Mouse (Mus musculus) heart, postnatal 4 days (tissue): Measurements from ENCODE around the gene Epop. TPM values are rescaled to one million over a fixed set of nuclear protein-coding genes. Genes with fewer than 3 reads are reported as not detected.
"Not testable (repeated sequence)": the region's sequence is repeated elsewhere in the genome, so short reads cannot be mapped to it uniquely, and the experiment has no call there.

Experiments used
- DNase-seq: peaks from one replicate; pipeline ENCODE4 v3.0.0; 2021
- total RNA-seq, 2 experiments: library from RNA; stranded (reverse); gene quantifications; 2 replicates each; pipeline ENCODE4 v1.2.3; 2021

Gene Epop
- total RNA-seq, 2 experiments from 2014 or later, result 1.4 TPM

DNA sequence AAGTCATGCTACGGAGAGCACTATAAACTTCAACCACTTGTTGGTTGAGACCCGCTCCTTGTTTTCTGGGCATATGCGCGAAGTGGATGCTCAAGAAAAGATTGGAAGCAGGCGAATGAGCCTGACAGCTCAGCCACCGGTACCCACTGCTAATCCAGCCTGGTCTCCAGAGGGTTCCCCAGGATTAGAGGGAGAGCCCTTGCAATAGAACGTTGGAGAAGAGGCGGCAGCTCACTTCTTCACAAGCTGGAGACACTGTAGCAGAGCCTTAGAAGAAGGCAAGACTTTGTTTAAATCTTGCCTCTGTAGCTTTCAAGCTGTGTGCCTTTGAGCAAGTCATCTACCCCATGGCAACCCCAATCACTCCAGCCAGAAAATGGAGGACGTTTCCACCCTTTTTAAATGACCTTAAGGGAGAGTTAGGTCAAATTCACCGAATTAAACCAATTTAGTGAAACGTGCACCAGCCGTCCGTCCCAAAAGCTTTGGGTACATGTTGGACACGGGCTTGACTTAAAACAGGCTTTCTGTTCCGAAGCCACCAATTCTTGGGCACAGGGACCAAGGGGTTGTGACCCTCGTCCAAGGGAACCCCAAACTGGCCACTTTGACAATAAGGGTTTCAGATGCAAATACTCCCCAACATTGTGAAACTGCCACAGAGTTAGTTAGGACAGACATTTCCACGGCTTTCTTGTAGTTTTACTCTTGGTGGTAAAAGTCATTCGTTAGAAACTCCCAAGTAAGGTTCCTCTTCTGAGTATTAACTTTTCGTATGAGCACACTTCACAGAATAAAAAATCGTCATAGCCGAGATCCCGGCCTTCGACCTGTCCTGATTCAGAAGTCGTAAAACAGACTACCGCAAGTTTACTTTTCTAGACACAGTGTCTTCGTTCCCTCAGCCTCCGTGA, 31.5 kb upstream of the Epop start:
- no peak for DNase-seq

DNA sequence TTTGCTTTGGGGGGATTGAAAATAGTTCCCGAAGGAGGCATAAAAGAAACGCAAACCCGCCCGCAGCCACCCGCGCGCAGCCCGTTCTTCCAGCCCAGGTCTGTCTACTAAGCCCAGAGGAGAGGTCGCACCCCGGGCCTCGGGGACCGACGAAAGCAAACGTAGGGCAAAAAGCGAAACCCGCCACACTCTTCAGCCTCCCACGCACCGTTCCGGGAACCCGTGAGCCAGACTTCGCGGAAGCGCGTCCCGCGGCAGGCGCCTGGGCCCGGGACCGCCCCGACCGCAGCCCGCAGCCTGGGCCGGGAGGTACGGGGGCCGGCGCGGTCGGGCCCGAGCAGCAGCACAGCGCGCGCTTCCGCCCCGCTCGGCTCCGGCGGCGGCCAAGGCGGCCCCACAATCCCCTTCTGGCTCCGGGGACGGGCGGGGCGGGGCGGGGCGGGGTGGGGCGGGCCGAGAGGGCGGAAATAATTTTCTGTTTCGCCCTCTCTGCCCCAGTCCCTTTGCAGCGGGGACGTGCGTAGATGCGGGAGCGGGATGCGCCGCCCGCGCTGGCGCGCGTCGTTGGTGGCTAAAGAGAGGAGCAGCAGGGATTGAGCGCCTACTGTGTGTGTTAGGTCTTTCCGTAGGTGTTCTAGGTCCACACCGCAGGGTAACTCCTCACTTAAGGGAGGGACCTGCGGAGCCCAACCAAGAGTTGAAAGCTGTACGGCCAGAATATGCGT, 30.6 kb upstream of the Epop start:
- peak; percentile 78 for DNase-seq

DNA sequence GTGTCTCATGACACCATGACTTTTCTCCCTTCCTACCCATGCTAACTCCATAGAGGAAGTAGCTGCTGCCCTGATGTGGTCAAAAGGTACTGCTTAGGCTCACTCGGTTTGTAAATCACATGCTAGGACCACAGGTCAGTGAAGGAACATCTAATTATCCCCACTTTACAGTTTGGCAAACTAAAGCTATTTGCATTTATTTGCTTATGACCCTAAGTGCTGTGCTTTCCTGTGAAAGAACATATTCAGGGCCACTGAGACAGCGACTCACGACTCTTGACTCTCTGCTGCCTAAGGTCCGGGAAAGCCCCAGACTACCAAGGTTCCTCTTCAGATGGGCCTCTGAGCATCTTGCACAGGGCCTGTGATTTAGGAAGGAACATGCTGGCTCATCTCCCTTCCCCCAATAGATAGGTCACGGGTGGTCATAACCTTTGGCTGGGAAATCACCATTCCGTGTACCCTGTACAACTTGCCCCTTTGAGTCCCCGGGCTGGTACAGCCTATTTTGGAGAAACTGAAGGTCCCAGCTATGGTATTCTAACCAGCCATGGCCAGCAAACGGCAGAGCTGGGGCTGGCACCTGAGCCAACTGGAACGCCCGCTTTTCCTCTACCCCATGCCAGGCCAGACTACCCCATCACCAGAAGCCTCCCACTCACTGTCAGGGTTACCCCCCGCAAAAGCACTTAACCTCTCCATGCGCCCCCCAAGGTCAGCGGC, 29.9 kb upstream of the Epop start:
- DNase-seq, result no peak

DNA sequence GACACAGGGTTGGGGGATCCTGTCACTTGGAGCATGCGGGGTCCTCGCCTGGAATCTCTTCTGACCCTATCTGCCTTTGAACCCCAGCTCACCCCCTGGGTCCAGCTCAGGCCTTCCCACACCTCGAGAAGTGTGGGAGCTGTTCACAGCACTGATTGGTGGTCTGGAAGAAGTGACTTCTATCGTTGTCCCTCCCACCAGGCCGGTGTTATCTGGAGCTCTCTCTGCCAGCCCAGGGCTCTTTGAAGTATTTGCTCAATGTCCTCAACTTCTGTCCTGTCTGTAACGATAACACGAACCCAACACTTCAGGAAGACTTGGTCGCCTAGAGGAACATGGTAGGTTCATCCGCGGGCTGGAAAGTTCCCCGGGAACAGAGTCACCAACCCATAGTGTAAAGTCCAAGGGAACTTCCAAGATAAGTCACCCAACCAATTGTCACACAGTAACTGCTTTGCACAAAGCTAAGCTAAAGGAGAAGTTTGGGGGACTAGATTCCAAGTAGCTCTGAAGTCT, 29.3 kb upstream of the Epop start:
- DNase-seq, result no peak

GRCm38 (mm10) chr11:97657967-97658366, 28.5 kb upstream of the Epop start:
- not testable (repeated sequence) for DNase-seq

- DNase-seq, result no peak
Measured at GRCm38 (mm10) chr11:97657184-97657945, 27.9 kb upstream of the Epop start.

DNA sequence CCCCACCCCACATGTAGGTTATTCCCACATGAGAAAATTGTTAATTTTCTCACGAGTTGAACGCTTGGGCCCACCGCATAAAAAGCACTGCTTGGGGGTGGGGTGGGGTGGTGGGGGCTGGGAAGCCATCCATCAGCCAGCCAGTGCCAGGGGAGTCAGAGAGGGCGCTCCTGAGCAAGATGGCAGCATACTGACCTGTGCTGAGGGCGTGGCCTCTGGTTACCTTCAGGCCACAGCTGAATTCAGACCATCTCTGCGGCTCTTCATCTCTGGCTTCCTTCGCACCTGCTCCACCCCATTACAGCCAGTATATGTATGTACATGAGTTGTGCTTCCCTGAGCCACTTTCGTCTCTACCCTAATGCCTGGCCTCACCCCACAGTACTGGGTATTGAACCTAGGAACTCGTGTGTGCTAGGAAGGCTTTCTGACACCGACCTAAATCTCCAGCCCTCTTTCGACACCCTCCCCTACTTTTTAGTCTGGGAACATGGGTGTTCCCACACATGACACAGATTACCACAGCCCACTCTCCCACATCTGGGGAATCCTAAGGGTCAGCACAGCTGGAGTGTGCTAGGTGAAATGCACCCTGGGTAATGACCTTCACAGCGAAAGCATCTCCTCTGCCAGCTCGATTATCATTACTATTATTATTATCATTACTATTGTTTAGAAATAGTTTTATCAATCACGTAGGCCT, 26.9 kb upstream of the Epop start:
- DNase-seq, result no peak

GRCm38 (mm10) chr11:97654210-97654609, 24.7 kb upstream of the Epop start:
- DNase-seq, result no peak

DNA sequence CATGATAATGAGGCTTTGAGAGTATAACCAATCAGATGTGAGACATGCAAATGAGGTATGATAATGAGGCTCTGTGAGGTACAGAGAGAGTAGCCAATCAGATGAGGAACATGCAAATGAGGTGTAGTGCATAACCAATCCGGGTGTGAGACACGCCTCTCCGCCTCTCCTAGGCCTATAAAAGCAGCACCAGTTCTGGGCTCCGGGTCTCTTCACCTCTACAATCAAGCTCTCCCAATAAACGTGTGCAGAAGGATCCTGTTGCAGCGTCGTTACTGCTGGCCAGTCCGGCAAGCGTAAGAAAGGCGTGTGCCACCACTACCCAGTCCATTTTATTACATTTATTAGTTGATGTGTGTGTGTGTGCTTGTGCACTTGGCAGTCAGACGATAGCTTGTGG, 23.9 kb upstream of the Epop start:
- not testable (repeated sequence) for DNase-seq

DNA sequence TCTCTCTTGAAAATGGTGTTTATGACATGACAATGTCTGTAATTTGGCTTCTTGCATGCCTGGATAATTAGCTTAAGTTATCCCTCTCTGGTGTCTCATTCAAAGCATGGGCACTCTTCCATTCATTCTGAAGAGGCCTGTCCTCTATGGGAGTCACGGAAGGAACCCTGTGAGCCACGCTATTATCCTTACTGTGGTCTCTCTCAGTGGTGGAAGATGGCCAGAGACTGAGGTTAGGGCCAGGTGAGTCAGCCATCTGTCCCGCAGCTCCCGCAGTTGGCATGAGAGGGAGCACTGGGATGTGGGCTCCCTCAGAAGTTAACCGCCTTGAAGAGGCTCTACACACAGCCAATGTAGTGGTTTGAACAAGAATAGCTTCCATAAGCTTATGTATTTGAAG, 20.8 kb upstream of the Epop start:
- DNase-seq, result no peak

GRCm38 (mm10) chr11:97648541-97648940, 19.0 kb upstream of the Epop start:
- DNase-seq, result not testable (repeated sequence)

DNA sequence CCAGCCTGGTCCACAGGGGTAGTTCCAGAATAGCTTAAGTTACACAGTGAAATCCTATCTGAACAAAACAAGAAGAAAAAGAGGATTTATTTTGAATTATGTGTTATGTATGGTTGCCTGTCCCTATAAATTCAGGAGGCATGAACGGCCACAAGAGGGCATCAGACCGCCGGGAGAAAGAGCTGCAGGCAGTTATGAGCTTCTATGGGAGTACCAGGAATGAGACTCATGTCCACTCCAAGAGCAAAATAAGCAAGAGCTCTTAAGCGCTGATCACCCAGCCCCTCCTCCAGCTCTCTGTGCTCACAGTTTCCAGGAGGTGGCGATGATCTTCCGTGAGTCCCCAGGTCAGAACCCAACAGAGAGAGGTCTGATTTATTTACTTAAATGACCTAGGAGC, 15.3 kb upstream of the Epop start:
- DNase-seq, result peak; percentile 79

DNA sequence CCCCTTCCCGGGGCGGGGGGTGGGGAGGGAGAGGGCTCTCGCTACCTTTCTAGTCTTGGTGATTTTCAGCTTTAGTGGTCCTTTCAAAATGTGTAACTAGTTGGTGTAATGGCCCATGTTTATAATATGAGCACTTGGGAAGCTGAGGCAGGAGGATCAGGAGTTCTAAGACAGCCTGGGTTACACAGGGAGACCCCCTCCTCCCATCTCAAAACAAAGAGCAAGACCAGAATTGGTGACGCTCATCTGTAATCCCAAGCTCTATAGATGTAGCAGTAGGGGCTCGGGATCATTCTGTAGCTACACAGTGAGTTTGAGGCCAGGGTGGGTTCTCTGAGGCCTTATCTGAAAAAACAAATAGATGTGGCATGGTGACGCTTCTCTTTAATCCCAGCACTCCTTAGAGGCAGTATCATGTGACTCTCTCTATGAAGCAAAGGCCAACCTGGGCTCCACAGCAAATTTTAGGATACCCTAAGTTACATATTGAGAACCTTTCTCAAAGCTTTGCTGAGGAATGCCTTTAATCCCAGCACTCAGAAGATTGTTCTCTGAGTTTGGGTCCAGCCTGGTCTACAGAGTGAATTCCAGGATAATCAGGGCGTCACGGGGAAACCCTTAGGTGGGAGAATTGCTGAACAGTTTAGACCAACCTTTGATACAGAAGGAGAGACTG, 14.0 kb upstream of the Epop start:
- no peak for DNase-seq

GRCm38 (mm10) chr11:97642746-97643145, 13.2 kb upstream of the Epop start:
- DNase-seq, result no peak

- DNase-seq, result no peak
Measured at GRCm38 (mm10) chr11:97641668-97642067, 12.2 kb upstream of the Epop start.

- DNase-seq, result no peak
Measured at GRCm38 (mm10) chr11:97635468-97636019, 6.0 kb upstream of the Epop start.

GRCm38 (mm10) chr11:97632440-97632839, 2.9 kb upstream of the Epop start:
- not testable (repeated sequence) for DNase-seq

- DNase-seq, result peak; percentile 92
Measured at GRCm38 (mm10) chr11:97631938-97632337, 2.4 kb upstream of the Epop start.

DNA sequence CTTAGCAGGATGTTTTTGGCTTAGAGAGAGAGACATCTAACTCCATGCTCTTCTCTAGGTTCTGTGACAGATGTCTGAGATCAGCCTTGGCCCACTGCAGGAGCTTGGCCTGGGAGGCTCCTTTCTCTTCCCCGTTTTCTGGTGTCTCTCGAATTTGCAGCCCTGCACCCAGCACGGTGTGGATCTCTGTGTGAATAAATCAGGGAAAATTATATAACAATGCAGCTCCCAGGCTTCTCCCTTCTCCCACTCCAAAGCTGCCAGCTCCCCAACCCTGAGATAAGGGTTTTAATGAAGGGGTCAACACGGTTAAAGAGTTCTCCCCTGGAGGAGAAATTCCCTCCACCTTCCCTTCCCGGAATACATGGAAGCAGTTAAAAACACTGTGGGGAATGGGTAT, 2.0 kb upstream of the Epop start:
- DNase-seq, result no peak

DNA sequence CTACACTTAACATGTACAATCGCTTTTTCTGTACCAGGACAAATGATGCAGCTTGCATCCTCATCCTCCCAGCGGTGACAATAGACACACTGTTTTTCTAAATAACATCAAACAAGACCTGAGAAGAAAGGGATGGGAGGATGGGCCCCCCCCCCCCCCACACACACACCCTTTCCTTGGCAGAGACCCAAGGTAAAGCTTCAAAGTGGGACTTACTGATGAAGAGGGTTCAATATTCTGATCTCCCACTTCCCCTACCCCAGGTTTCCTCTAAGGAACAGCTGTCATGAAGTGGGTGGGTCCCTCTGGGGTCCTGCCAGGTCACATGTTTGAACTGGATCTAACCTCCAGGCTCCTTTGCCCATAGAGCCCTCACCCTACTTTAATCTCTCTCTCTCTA, 1.5 kb upstream of the Epop start:
- no peak for DNase-seq
